ENCODE assay signal across 8 mouse cellular contexts in genomic region chr10:95513768-95514556, GRCm38 (mm10). TPM values are rescaled to one million over a fixed set of nuclear protein-coding genes. Genes with fewer than 3 reads are reported as not detected.
DNase-seq lines count a peak whose midpoint lies in the region; ATAC-seq and TF ChIP-seq lines count a peak whose summit lies in the region.

No protein-coding gene starts in this region.

- peak overlapping the region; percentile 87 for H3K4me3 ChIP-seq in kidney, embryonic 15.5 days (replicated peaks)
- peak overlapping the region; percentile 92 for H3K4me3 ChIP-seq in G1E (ENCODE audit: low read depth, low read length)
- H3K4me3 ChIP-seq in intestine, embryonic 15.5 days (replicated peaks), result peak overlapping the region; percentile 99
- peak overlapping the region; percentile 65 for H3K4me3 ChIP-seq in myocyte

- peak overlapping the region; percentile 62 for H3K4me2 ChIP-seq in kidney, embryonic 15.5 days
- H3K4me2 ChIP-seq in intestine, embryonic 15.5 days (replicated peaks), result peak overlapping the region; percentile 62
- peak overlapping the region; percentile 92 for H3K4me2 ChIP-seq in myocyte (ENCODE audit: low read depth)

- H3K9me3 ChIP-seq in kidney, embryonic 15.5 days (replicated peaks), result no peaks in the 10 kb centered on the region
- peaks cover 5% of the 10 kb centered on the region for H3K9me3 ChIP-seq in G1E (replicated peaks)
- no peaks in the 10 kb centered on the region for H3K9me3 ChIP-seq in intestine, embryonic 15.5 days

- TF ChIP-seq CTCF in G1E (IDR thresholded peaks at IDR 0.05; ENCODE audit: low read depth, low read length), result no peak

- 32% methylated on average over 15 of the region's 15 CpGs for WGBS in kidney, embryonic 15.5 days
- 31% methylated on average over 15 of the region's 15 CpGs for WGBS in intestine, embryonic 15.5 days

- H3K27me3 ChIP-seq in kidney, embryonic 15.5 days, result no peaks in the 10 kb centered on the region
- H3K27me3 ChIP-seq in G1E (ENCODE audit: insufficient read depth, low read length) (no peaks in the 10 kb centered on the region), myocyte (ENCODE audit: control insufficient read depth, insufficient read depth, insufficient read length) (no peaks in the 10 kb centered on the region)
- no peaks in the 10 kb centered on the region for H3K27me3 ChIP-seq in intestine, embryonic 15.5 days (replicated peaks)

- H3ac ChIP-seq in myocyte (ENCODE audit: control insufficient read depth, insufficient read length), result peak overlapping the region; percentile 89

- peaks cover 35% of the 10 kb centered on the region for H3K79me2 ChIP-seq in myocyte (ENCODE audit: control insufficient read depth, insufficient read depth)

- no peak for TF ChIP-seq POLR2A in myocyte (IDR thresholded peaks at IDR 0.05; ENCODE audit: insufficient read length, low read depth)

- H3K36me3 ChIP-seq in kidney, embryonic 15.5 days, result no peaks in the 10 kb centered on the region
- H3K36me3 ChIP-seq in G1E (replicated peaks), result peaks cover 7% of the 10 kb centered on the region
- H3K36me3 ChIP-seq in intestine, embryonic 15.5 days, result no peaks in the 10 kb centered on the region
- H3K36me3 ChIP-seq in myocyte (ENCODE audit: control insufficient read depth, insufficient read depth), result peaks cover under 1% of the 10 kb centered on the region

- peaks cover 12% of the 10 kb centered on the region for H3K4me1 ChIP-seq in kidney, embryonic 15.5 days
- H3K4me1 ChIP-seq in G1E (ENCODE audit: insufficient read depth, low read depth, low read length), result peaks cover 32% of the 10 kb centered on the region
- H3K4me1 ChIP-seq in intestine, embryonic 15.5 days (replicated peaks), result peaks cover 10% of the 10 kb centered on the region

- DNase-seq in kidney, postnatal 14 days, result no peak
- no peak for DNase-seq in G1E (ENCODE audit: low spot score)
- DNase-seq in embryo, embryonic 11.5 days (ENCODE audit: low read depth, low spot score), result peak; percentile 17
- no peak for DNase-seq in urinary bladder, postnatal 14 days (ENCODE audit: low spot score)
- DNase-seq in urinary bladder, adult 18-20 months (ENCODE audit: low spot score in 2 of 2), result no peak

- H3K27ac ChIP-seq in kidney, embryonic 15.5 days, result peak overlapping the region; percentile 100
- peak overlapping the region; percentile 99 for H3K27ac ChIP-seq in intestine, embryonic 15.5 days

- peak overlapping the region; percentile 47 for H3K9ac ChIP-seq in kidney, embryonic 15.5 days
- H3K9ac ChIP-seq in intestine, embryonic 15.5 days, result peak overlapping the region; percentile 40

- peak; percentile 3; the same call in 1 of the 2 replicates for ATAC-seq in kidney, embryonic 15.5 days (replicated peaks; ENCODE audit: low FRiP score)
- no peak for ATAC-seq in G1E (ENCODE audit: extremely low read depth, insufficient number of reproducible peaks, low FRiP score, poor library complexity, severe bottlenecking)
- ATAC-seq in intestine, embryonic 15.5 days, result peak; percentile 20

TF ChIP-seq in myocyte, 11 proteins besides CTCF, POLR2A, EP300 and RAD21:
- TF ChIP-seq E2F4 (IDR thresholded peaks at IDR 0.05; ENCODE audit: insufficient read depth) (no peak), MYOD1 (IDR thresholded peaks at IDR 0.05; ENCODE audit: control insufficient read depth in 1 of 3, insufficient read length in 2 of 3, low read depth in 2 of 3) (no peak), MYOG (IDR thresholded peaks at IDR 0.05; ENCODE audit: control insufficient read depth in 1 of 3, insufficient read depth in 1 of 3, insufficient read length in 2 of 3, low read depth in 2 of 3) (no peak), SRF (IDR thresholded peaks at IDR 0.05; ENCODE audit: control insufficient read depth, insufficient read length, low read depth) (no peak), POLR2AphosphoS2 (IDR thresholded peaks at IDR 0.05; ENCODE audit: insufficient read length, low read depth) (no peak), MAX (IDR thresholded peaks at IDR 0.05; ENCODE audit: low read depth) (no peak), TCF3 (IDR thresholded peaks at IDR 0.05; ENCODE audit: insufficient read length, low read depth) (no peak), TCF12 (IDR thresholded peaks at IDR 0.05; ENCODE audit: insufficient read depth, poor library complexity, severe bottlenecking) (no peak), REST (IDR thresholded peaks at IDR 0.05; ENCODE audit: insufficient read depth, insufficient read length) (no peak), USF1 (IDR thresholded peaks at IDR 0.05; ENCODE audit: low read depth) (no peak), CEBPB (IDR thresholded peaks at IDR 0.05; ENCODE audit: insufficient read depth, poor library complexity, severe bottlenecking) (no peak)

RNA-seq across cellular contexts. Expression of gene Ube2n, which starts 1.0 kb away (rescaled TPM):
- polyA plus RNA-seq in kidney, embryonic 15.5 days (2015; fragmentation: Nextera tagmentation; extraction: Ambion mirVana), result 347 and 381 TPM in 2 replicates
- 377 and 509 TPM in 2 replicates for total RNA-seq in G1E (2014; fragmentation: Nextera tagmentation)
- 134 and 148 TPM in 2 replicates for total RNA-seq in G1E (2017)
- 47.3 and 56.1 TPM in 2 replicates for polyA plus RNA-seq in G1E (2012)
- 299 and 308 TPM in 2 replicates for polyA plus RNA-seq in intestine, embryonic 15.5 days (2015; fragmentation: Nextera tagmentation; extraction: Ambion mirVana)
- 157 TPM for polyA plus RNA-seq in myocyte (2012; fragmentation: generic; extraction: Trizol)

RNA-seq across cellular contexts. Expression of gene Mrpl42, which starts 12.2 kb away (rescaled TPM):
- polyA plus RNA-seq in kidney, embryonic 15.5 days (2015; fragmentation: Nextera tagmentation; extraction: Ambion mirVana), result 337 and 354 TPM in 2 replicates
- 111 and 113 TPM in 2 replicates for total RNA-seq in G1E (2014; fragmentation: Nextera tagmentation)
- total RNA-seq in G1E (2017), result 102 and 109 TPM in 2 replicates
- polyA plus RNA-seq in G1E (2012), result 14.5 and 15.4 TPM in 2 replicates
- polyA plus RNA-seq in intestine, embryonic 15.5 days (2015; fragmentation: Nextera tagmentation; extraction: Ambion mirVana), result 386 and 401 TPM in 2 replicates
- 177 TPM for polyA plus RNA-seq in myocyte (2012; fragmentation: generic; extraction: Trizol)

RNA-seq across cellular contexts. Expression of gene Nudt4, which starts 50.0 kb away (rescaled TPM):
- polyA plus RNA-seq in kidney, embryonic 15.5 days (2015; fragmentation: Nextera tagmentation; extraction: Ambion mirVana), result 113 and 125 TPM in 2 replicates
- total RNA-seq in G1E (2014; fragmentation: Nextera tagmentation) (32.8 and 53.5 TPM in 2 replicates), G1E (2017) (38.6 and 42.9 TPM in 2 replicates)
- polyA plus RNA-seq in G1E (2012) (13.9 and 17.6 TPM in 2 replicates), myocyte (2012; fragmentation: generic; extraction: Trizol) (36.8 TPM)
- polyA plus RNA-seq in intestine, embryonic 15.5 days (2015; fragmentation: Nextera tagmentation; extraction: Ambion mirVana), result 59.6 and 62.7 TPM in 2 replicates

Comparison
In these comparisons a context has a peak if more than half of its experiments do, and no peak if none do; other contexts are left out.
1. RNA of gene Mrpl42, which starts 12.2 kb away (polyA plus RNA-seq): 386 to 401 TPM in intestine, embryonic 15.5 days, 337 to 354 TPM in kidney, embryonic 15.5 days and 177 TPM in myocyte (single experiment); 14.5 to 15.4 TPM in G1E; every median in the first group is over 10 times any median in the second.
2. Peak in every context shown above with its lines, with median percentiles within 50 percentile points of each other: H3K4me2 ChIP-seq and H3K4me3 ChIP-seq.